Mouse (Mus musculus) lung, embryonic 15.5 days (tissue): ENCODE data around the gene Cox18. TPM values are rescaled to one million over a fixed set of nuclear protein-coding genes. Genes with fewer than 3 reads are reported as not detected.

Experiments
- polyA plus RNA-seq: library from polyadenylated mRNA; unstranded; fragments of >200 nt; fragmentation: Nextera tagmentation; extraction: Ambion mirVana; gene quantifications from 2 replicates; pipeline ENCODE4 v1.2.1, GENCODE M21; 2015

Gene Cox18
- polyA plus RNA-seq, 1 experiment from 2014 or later, result 31.5 TPM

Other genes starting within 250 kb of the Cox18 start
- gene Ankrd17, start 142.6 kb upstream of the Cox18 start, polyA plus RNA-seq, result 20.4 and 21.6 TPM in 2 replicates
- gene Gm9958, start 143.2 kb upstream of the Cox18 start, polyA plus RNA-seq, result 5.2 and 7.1 TPM in 2 replicates
- gene Alb, start 236.9 kb upstream of the Cox18 start, polyA plus RNA-seq, result 5.7 and 27.9 TPM in 2 replicates